Mouse (Mus musculus): Measurements from ENCODE around the gene Cd19.

The Cd19 gene

GRCm38 (mm10) chr7:126377278-126378158 is 37.2 kb downstream of the Cd19 start, which contains the start of gene Spns1:
Gene Spns1 (minus strand): TSS chr7:126377450.
- peak; percentile 95 to 96 for DNase-seq

GRCm38 (mm10) chr7:126376903-126377277 is 37.8 kb downstream of the Cd19 start:
- DNase-seq: no peak

- peak in 1 of 2 experiments; percentile 11 for DNase-seq
Measured at GRCm38 (mm10) chr7:126375012-126375411, 39.7 kb downstream of the Cd19 start.

- peak; percentile 53 to 63 for DNase-seq
Measured at GRCm38 (mm10) chr7:126374526-126374925, 40.2 kb downstream of the Cd19 start.

- DNase-seq: no peak
Measured at GRCm38 (mm10) chr7:126373007-126373406, 41.7 kb downstream of the Cd19 start.

GRCm38 (mm10) chr7:126369393-126369792 is 45.3 kb downstream of the Cd19 start, which contains the start of gene Lat:
Gene Lat (minus strand): TSS chr7:126369570.
- DNase-seq: peak; percentile 39 to 59

- DNase-seq: no peak
Measured at GRCm38 (mm10) chr7:126368367-126368766, 46.3 kb downstream of the Cd19 start.

- no peak for DNase-seq
Measured at GRCm38 (mm10) chr7:126367636-126368035, 47.1 kb downstream of the Cd19 start.

- peak in 1 of 2 experiments; percentile 8 for DNase-seq
Measured at GRCm38 (mm10) chr7:126363038-126363437, 51.7 kb downstream of the Cd19 start.

GRCm38 (mm10) chr7:126359049-126359448 is 55.6 kb downstream of the Cd19 start:
- DNase-seq: peak in 1 of 2 experiments; percentile 18
